Mouse (Mus musculus) MEL (cell line): ENCODE measurements around the gene Mrpl43. TPM values are rescaled to one million over a fixed set of nuclear protein-coding genes. Genes with fewer than 3 reads are reported as not detected.
A peak's percentile ranks its signal among the peaks of the same experiment; 100 is the strongest.

ENCODE experiments used
- DNase-seq: peaks from one replicate; pipeline ENCODE4 v3.0.0; 2011; ENCODE audit warnings: low read depth, low spot score
- H3K27ac ChIP-seq: 2 replicates; pipeline ENCODE4 v1.5.1; 2012; ENCODE audit warnings: low read depth, mild to moderate bottlenecking, control low read depth, low read length, moderate library complexity; ENCODE audit not compliant: control insufficient read depth
- H3K27me3 ChIP-seq, 2 experiments: fragments of 150-350 bp in 1 of 2; sonication (generic) in 1 of 2; 2 replicates each; pipeline ENCODE4 v1.6.1; 2012; ENCODE audit warnings: low read length in 2 of 2, mild to moderate bottlenecking in 2 of 2, improper control_type of control experiment in 1 of 2, moderate library complexity in 1 of 2; ENCODE audit not compliant: insufficient read depth in 2 of 2, control insufficient read depth in 1 of 2
- H3K36me3 ChIP-seq, 2 experiments: 2 replicates each; pipeline ENCODE4 v1.6.1; 2012 to 2014; ENCODE audit warnings: low read length in 2 of 2, improper control_type of control experiment in 1 of 2, inconsistent platforms in 1 of 2, mild to moderate bottlenecking in 1 of 2; ENCODE audit not compliant: insufficient read depth in 2 of 2, control insufficient read depth in 1 of 2
- H3K4me1 ChIP-seq, 2 experiments: fragments of 150-350 bp in 1 of 2; sonication (generic) in 1 of 2; 2 replicates each; pipeline ENCODE4 v1.6.1; 2012; ENCODE audit warnings: low read length in 2 of 2, improper control_type of control experiment in 1 of 2, mild to moderate bottlenecking in 1 of 2; ENCODE audit not compliant: insufficient read depth in 2 of 2, control insufficient read depth in 1 of 2
- H3K4me3 ChIP-seq, 2 experiments: fragments of 150-350 bp in 1 of 2; sonication (generic) in 1 of 2; 2 replicates each; pipeline ENCODE4 v1.5.1; 2012; ENCODE audit warnings: low read depth in 2 of 2, low read length in 2 of 2, mild to moderate bottlenecking in 2 of 2, moderate library complexity in 2 of 2, control low read depth in 1 of 2, improper control_type of control experiment in 1 of 2; ENCODE audit not compliant: control insufficient read depth in 1 of 2, insufficient read depth in 1 of 2
- H3K79me2 ChIP-seq: 2 replicates; pipeline ENCODE4 v1.6.1; 2012; ENCODE audit warnings: mild to moderate bottlenecking, low read length, moderate library complexity; ENCODE audit not compliant: control insufficient read depth, poor library complexity, insufficient read depth
- H3K9ac ChIP-seq: 2 replicates; pipeline ENCODE4 v1.6.1; 2012; ENCODE audit warnings: low read depth, mild to moderate bottlenecking, control low read depth, low read length, moderate library complexity; ENCODE audit not compliant: control insufficient read depth, poor library complexity, severe bottlenecking
- H3K9me3 ChIP-seq: fragments of 150-350 bp; sonication (generic); replicated peaks from 2 replicates; pipeline ENCODE4 v1.6.1; 2012; ENCODE audit warnings: mild to moderate bottlenecking, low read length, improper control_type of control experiment, moderate library complexity; ENCODE audit not compliant: insufficient read depth
- BHLHE40 ChIP-seq: IDR thresholded peaks from 2 replicates; pipeline ENCODE4 v1.6.1; 2012; ENCODE audit warnings: low read depth, mild to moderate bottlenecking, inconsistent platforms, low read length, improper control_type of control experiment, borderline replicate concordance
- CTCF ChIP-seq, 3 experiments: IDR thresholded peaks in 2 of 3; conservative IDR thresholded peaks in 1 of 3; 2 replicates each; pipeline ENCODE4 v1.5.1; 2011 to 2012; ENCODE audit warnings: low read length in 3 of 3, low read depth in 2 of 3, mild to moderate bottlenecking in 2 of 3, improper control_type of control experiment in 1 of 3, inconsistent platforms in 1 of 3, mixed read lengths in 1 of 3, moderate library complexity in 1 of 3; ENCODE audit not compliant: control insufficient read depth in 1 of 3, insufficient read depth in 1 of 3, poor library complexity in 1 of 3, severe bottlenecking in 1 of 3
- E2F4 ChIP-seq: IDR thresholded peaks from 2 replicates; pipeline ENCODE4 v1.6.1; 2011; ENCODE audit warnings: low read depth, low read length, improper control_type of control experiment, borderline replicate concordance
- EP300 ChIP-seq, 2 experiments: IDR thresholded peaks; 2 replicates each; pipeline ENCODE4 v1.6.1; 2011; ENCODE audit warnings: improper control_type of control experiment in 2 of 2, low read length in 2 of 2, low read depth in 1 of 2, mild to moderate bottlenecking in 1 of 2
- GATA1 ChIP-seq: IDR thresholded peaks from 2 replicates; pipeline ENCODE4 v1.6.1; 2011; ENCODE audit warnings: low read depth, low read length, improper control_type of control experiment
- HCFC1 ChIP-seq: IDR thresholded peaks from 2 replicates; pipeline ENCODE4 v1.6.1; 2012; ENCODE audit warnings: low read depth, mild to moderate bottlenecking, inconsistent platforms, low read length, improper control_type of control experiment, moderate library complexity
- JUND ChIP-seq: IDR thresholded peaks from 2 replicates; pipeline ENCODE4 v1.6.1; 2011; ENCODE audit warnings: low read depth, mild to moderate bottlenecking, improper control_type of control experiment, low read length
- MAFK ChIP-seq: IDR thresholded peaks from 2 replicates; pipeline ENCODE4 v1.6.1; 2011; ENCODE audit warnings: low read depth, mild to moderate bottlenecking, low read length, improper control_type of control experiment, borderline replicate concordance
- MAZ ChIP-seq: IDR thresholded peaks from 2 replicates; pipeline ENCODE4 v1.6.1; 2012; ENCODE audit warnings: low read depth, mild to moderate bottlenecking, inconsistent platforms, low read length, improper control_type of control experiment
- MXI1 ChIP-seq: IDR thresholded peaks from 2 replicates; pipeline ENCODE4 v1.6.1; 2011; ENCODE audit warnings: mild to moderate bottlenecking, low read depth, low read length, improper control_type of control experiment
- MYB ChIP-seq: IDR thresholded peaks from 2 replicates; pipeline ENCODE4 v1.6.1; 2011; ENCODE audit warnings: mild to moderate bottlenecking, low read depth, low read length, improper control_type of control experiment
- MYC ChIP-seq: IDR thresholded peaks from 2 replicates; pipeline ENCODE4 v1.6.1; 2011; ENCODE audit warnings: low read depth, mild to moderate bottlenecking, low read length, improper control_type of control experiment, moderate library complexity
- POLR2A ChIP-seq, 2 experiments: IDR thresholded peaks; 2 replicates each; pipeline ENCODE4 v1.6.1; 2011 to 2012; ENCODE audit warnings: low read length in 2 of 2, mild to moderate bottlenecking in 2 of 2, control low read depth in 1 of 2, improper control_type of control experiment in 1 of 2, low read depth in 1 of 2, moderate library complexity in 1 of 2; ENCODE audit not compliant: control insufficient read depth in 1 of 2, insufficient read depth in 1 of 2, poor library complexity in 1 of 2
- POLR2AphosphoS5 ChIP-seq: IDR thresholded peaks from 2 replicates; pipeline ENCODE4 v1.6.1; 2012; ENCODE audit warnings: low read depth, borderline replicate concordance, mild to moderate bottlenecking, inconsistent platforms, low read length, moderate library complexity, mixed read lengths
- SIN3A ChIP-seq: IDR thresholded peaks from 2 replicates; pipeline ENCODE4 v1.6.1; 2012; ENCODE audit warnings: low read length, improper control_type of control experiment, inconsistent platforms
- SMC3 ChIP-seq: IDR thresholded peaks from 2 replicates; pipeline ENCODE4 v1.6.1; 2011; ENCODE audit warnings: low read depth, low read length, improper control_type of control experiment
- TBP ChIP-seq: IDR thresholded peaks from 2 replicates; pipeline ENCODE4 v1.8.0; 2011; ENCODE audit warnings: low read depth, low read length, improper control_type of control experiment
- TCF12 ChIP-seq: IDR thresholded peaks from 2 replicates; pipeline ENCODE4 v1.6.1; 2014; ENCODE audit warnings: low read depth, mild to moderate bottlenecking, inconsistent platforms, low read length, improper control_type of control experiment, moderate library complexity
- UBTF ChIP-seq: IDR thresholded peaks from 2 replicates; pipeline ENCODE4 v1.6.1; 2012; ENCODE audit warnings: low read depth, mild to moderate bottlenecking, inconsistent platforms, low read length, improper control_type of control experiment, moderate library complexity, borderline replicate concordance; ENCODE audit not compliant: insufficient read depth
- USF1 ChIP-seq: IDR thresholded peaks from 2 replicates; pipeline ENCODE4 v1.6.1; 2014; ENCODE audit warnings: low read depth, mild to moderate bottlenecking, inconsistent platforms, low read length, improper control_type of control experiment, moderate library complexity
- USF2 ChIP-seq, 2 experiments: IDR thresholded peaks; 2 replicates each; pipeline ENCODE4 v1.6.1; 2011 to 2012; ENCODE audit warnings: improper control_type of control experiment in 2 of 2, low read length in 2 of 2, borderline replicate concordance in 1 of 2, inconsistent platforms in 1 of 2, low read depth in 1 of 2, mild to moderate bottlenecking in 1 of 2; ENCODE audit not compliant: insufficient read depth in 1 of 2
- ZC3H11A ChIP-seq: IDR thresholded peaks from 2 replicates; pipeline ENCODE4 v1.6.1; 2012; ENCODE audit warnings: low read depth, mild to moderate bottlenecking, inconsistent platforms, low read length, improper control_type of control experiment
- ZKSCAN1 ChIP-seq: IDR thresholded peaks from 2 replicates; pipeline ENCODE4 v1.6.1; 2012; ENCODE audit warnings: low read depth, mild to moderate bottlenecking, inconsistent platforms, low read length, improper control_type of control experiment, moderate library complexity
- ZNF384 ChIP-seq: IDR thresholded peaks from 2 replicates; pipeline ENCODE4 v1.6.1; 2012; ENCODE audit warnings: low read depth, mild to moderate bottlenecking, inconsistent platforms, low read length, improper control_type of control experiment
- polyA plus RNA-seq, 2 experiments: library from polyadenylated mRNA; stranded (reverse) in 1 of 2; unstranded in 1 of 2; fragments of >175 nt in 1 of 2; fragments of >200 nt in 1 of 2; gene quantifications; 2 replicates each; pipeline versions ENCODE4 v1.2.1 to v1.2.4; 2012; ENCODE audit warnings: low replicate concordance in 2 of 2, low read depth in 1 of 2; ENCODE audit not compliant: insufficient read length in 2 of 2, insufficient read depth in 1 of 2, missing spikeins in 1 of 2
- total RNA-seq: library from RNA; depleted of rRNA; stranded (reverse); fragments of 300-350 nt; gene quantifications from 2 replicates; pipeline ENCODE4 v1.2.3, GENCODE M21; 2012

Mrpl43 gene
- total and polyA plus RNA-seq, 3 experiments, result 136 to 145 TPM; not detected in 1

- Histone ChIP-seq H3K79me2 (no peaks in the 10 kb centered on the region), H3K4me1 (peaks cover 7 to 12% of the 10 kb centered on the region in 2 experiments), H3K27me3 (no peaks in the 10 kb centered on the region), H3K9ac (no peak overlapping the region), H3K36me3 (peaks cover 15 to 62% of the 10 kb centered on the region in 2 experiments), H3K27ac (0 out of 2 replicates have a peak overlapping the region, but pooled peaks have one; percentile 24), H3K9me3 (no peaks in the 10 kb centered on the region), H3K4me3 (no peak overlapping the region)
- TF ChIP-seq GATA1, result peak; percentile 79
- peak; percentile 19; the same call in 1 of the 2 replicates for TF ChIP-seq TCF12
- peak; percentile 68 to 69; a peak in 3 of 4 replicates for TF ChIP-seq EP300 (IDR thresholded peaks at IDR 0.05; ENCODE audit: low read depth in 1 of 2, low read length in 2 of 2)
- no peak for TF ChIP-seq SIN3A
- DNase-seq, result no peak
Measured at GRCm38 (mm10) chr19:44968329-44968728, 37.9 kb downstream of the Mrpl43 start.

- peak; percentile 56 for DNase-seq
- H3K4me1 ChIP-seq, result peaks cover 7 to 12% of the 10 kb centered on the region in 2 experiments
- H3K36me3 ChIP-seq, result peaks cover 17 to 58% of the 10 kb centered on the region in 2 experiments
- H3K27me3 ChIP-seq, result no peaks in the 10 kb centered on the region
- H3K79me2 ChIP-seq, result no peaks in the 10 kb centered on the region
- no peak overlapping the region for H3K4me3 ChIP-seq
- no peak overlapping the region for H3K27ac ChIP-seq
- H3K9me3 ChIP-seq, result no peaks in the 10 kb centered on the region
- no peak for TF ChIP-seq SMC3
- TF ChIP-seq TCF12, result no peak
- TF ChIP-seq CTCF (IDR thresholded peaks at IDR 0.05 in 2 of 3, conservative IDR thresholded peaks at IDR 0.05 in 1 of 3; ENCODE audit: control insufficient read depth in 1 of 3, insufficient read depth in 1 of 3, low read depth in 2 of 3, low read length in 3 of 3, poor library complexity in 1 of 3, severe bottlenecking in 1 of 3), result peak in 2 of 3 experiments; percentile 34 to 48; a peak in 4 of 6 replicates
- TF ChIP-seq UBTF, result no peak
- no peak for TF ChIP-seq E2F4
- no peak overlapping the region for H3K9ac ChIP-seq
Measured at GRCm38 (mm10) chr19:44965978-44966377, 40.3 kb downstream of the Mrpl43 start.

GRCm38 (mm10) chr19:44959633-44960032, 46.6 kb downstream of the Mrpl43 start:
- H3K9me3 ChIP-seq, result no peaks in the 10 kb centered on the region
- DNase-seq, result no peak
- H3K27ac ChIP-seq, result no peak overlapping the region
- H3K79me2 ChIP-seq, result no peaks in the 10 kb centered on the region
- peaks cover 2 to 31% of the 10 kb centered on the region in 2 experiments; a peak in 2 of 4 replicates for H3K36me3 ChIP-seq
- no peak overlapping the region for H3K4me3 ChIP-seq
- H3K4me1 ChIP-seq, result no peaks in the 10 kb centered on the region
- TF ChIP-seq MAFK (no peak), ZC3H11A (no peak), MAZ (no peak), ZNF384 (no peak), POLR2A (IDR thresholded peaks at IDR 0.05; ENCODE audit: control insufficient read depth in 1 of 2, insufficient read depth in 1 of 2, low read depth in 1 of 2, low read length in 2 of 2, poor library complexity in 1 of 2) (no peak), POLR2AphosphoS5 (no peak), HCFC1 (no peak), BHLHE40 (no peak), TBP (no peak), GATA1 (no peak), ZKSCAN1 (no peak), USF2 (IDR thresholded peaks at IDR 0.05; ENCODE audit: borderline replicate concordance in 1 of 2, insufficient read depth in 1 of 2, low read depth in 1 of 2, low read length in 2 of 2) (no peak), USF1 (no peak), MYB (no peak), MXI1 (no peak), EP300 (IDR thresholded peaks at IDR 0.05; ENCODE audit: low read depth in 1 of 2, low read length in 2 of 2) (no peak), SIN3A (no peak), MYC (no peak), JUND (no peak), SMC3 (no peak)
- H3K27me3 ChIP-seq, result no peaks in the 10 kb centered on the region
- no peak overlapping the region for H3K9ac ChIP-seq
